Mouse (Mus musculus) layer of hippocampus, adult 9-10 months (tissue): ENCODE results near the gene Slitrk2.

ENCODE experiments used
- DNase-seq: peaks from one replicate; pipeline ENCODE4 v3.0.0; 2022; ENCODE audit warnings: low spot score

The Slitrk2 gene

DNA sequence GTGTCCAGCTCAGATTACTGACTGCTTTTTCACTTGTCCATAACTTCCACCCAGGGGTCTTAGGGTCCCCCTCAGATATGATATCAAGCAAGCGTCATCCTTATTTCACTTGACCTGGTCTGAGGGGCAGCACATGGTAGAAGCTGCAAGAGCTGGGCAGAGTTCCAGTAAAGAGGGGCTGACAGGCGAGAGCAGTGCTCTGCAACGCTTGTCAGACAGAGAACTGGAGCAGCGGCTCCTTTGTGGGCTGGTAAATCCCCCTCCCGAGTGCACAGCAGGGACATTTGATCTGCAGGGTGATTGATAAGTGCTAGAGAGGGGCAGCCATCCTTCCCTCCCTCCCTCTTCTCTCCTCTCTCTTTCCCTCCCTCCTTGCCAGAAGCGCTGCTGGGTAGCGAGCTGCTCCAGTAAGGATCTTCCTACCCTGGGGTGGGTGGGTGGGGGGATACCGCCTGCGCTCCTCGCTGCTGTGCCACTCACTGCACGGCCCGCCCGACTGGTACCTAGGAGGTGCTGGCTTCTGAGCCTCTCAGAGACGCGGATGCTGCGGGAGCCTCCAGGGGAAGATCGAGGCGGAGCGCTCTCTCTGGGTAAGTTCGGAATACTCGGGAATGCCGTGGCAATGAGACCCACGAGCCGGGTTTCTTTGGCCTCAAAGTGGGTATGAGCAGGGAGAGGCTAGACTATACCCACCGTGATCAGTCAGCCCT, at the start of gene Slitrk2:
Slitrk2 (plus strand) TSS at position 408 of the 710 bp plus-strand sequence.
- no peak for DNase-seq

DNA sequence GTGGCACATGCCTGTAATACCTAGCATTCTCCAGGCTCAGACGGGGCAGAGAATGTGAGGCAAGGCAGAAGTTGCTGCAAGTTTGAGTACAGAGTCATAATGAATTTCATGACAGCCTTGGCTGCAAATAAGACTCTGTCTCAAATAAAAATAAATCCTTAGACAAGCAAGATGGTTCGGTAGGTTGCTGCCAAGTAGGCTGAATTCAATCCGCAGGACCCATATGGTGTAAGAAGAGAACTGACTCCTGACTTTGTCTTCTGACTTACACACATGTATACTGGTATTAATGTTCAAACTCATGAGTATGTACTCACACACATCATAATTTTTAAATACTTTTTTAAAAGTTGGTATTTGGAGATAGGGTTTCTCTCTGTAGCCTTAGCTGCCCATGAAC, 43.6 kb upstream of the Slitrk2 start:
- DNase-seq: no peak

DNA sequence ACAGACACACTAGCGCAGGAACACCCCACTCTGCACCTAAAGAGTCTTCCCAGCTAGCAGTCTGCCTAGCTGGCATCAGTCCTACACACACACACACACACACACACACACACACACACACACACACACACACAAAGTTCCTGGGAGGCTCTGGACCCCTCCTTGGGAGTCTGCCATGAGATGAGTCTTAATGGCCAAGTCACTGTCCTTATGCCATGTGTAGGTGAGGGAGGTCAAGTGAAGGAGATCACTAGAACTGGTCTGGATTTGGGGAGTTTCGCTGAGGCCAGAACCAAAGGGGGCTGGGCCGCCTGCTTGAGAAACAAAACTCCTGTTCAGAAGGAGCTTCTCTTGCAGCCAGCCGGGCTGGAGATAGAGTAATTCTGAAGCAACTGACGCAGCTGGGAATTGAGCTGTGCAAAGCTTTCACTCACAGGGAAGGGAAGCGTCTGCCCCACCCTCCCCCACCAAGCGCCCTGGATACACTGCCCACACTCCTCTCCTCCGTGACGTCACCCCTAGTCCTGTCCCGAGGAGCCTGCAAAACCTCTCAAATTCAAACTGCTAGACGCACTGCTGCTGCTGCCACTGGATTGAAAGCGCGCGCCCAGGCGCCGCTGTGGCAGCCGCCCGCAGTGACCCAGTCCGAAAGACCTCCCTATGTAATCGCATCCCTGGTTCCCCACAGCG, 3.5 kb downstream of the Slitrk2 start:
- no peak for DNase-seq

DNA sequence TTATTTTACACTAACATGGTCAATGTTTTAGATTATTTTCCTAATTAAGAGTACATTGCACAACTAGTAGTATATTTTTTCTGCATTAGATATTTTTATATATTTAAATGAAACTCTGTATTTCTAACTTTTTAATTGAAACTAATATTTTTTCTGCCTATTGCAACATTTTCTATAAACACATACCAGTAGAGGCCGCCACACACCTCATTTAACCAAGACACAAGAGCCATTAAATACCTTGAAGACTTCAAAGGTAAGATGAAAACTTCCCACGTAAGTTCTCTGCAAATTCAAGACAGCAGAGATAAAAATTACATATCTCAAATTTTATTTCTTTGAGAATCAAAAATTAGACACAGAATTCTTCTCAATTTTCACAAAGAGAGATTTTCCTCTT, 8.2 kb downstream of the Slitrk2 start:
- DNase-seq: no peak

DNA sequence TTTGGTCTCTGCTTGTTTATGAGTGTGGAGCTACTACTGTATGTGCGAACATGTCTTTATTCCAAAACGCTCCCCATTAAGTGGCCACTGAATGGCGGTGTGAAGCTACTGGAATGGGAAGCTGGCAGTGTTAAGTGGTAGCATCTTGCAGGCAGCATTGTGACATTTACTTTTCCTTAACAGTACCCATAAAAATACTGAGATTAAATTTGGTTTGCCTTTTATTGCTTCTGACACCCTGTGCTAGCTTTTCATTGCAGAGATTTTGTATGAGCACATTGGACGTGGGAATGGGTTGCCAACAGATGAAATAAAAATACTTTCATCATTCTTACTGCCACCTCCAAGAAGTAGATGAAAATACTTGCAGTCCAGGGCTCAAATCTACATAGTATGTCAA, 27.8 kb downstream of the Slitrk2 start:
- DNase-seq: no peak

DNA sequence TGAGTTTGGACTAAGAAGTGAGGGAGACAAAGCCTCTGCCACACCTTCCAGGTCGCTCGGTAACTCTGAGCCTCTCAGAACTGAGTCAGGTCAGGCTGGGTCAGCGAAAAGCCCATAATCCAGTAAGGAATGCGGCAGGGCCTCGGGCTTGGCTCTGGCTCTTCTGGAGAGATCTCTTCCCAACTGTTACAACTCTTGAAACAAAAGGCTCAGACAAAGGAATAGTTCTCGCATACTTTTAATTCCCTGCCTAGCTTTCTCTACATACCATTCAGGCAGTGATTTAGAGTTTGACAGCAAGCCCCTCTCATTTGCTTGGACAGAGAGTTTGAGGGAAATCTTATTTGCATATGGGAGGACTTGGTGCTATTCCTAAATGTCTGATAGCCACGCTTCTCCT, 29.5 kb downstream of the Slitrk2 start:
- no peak for DNase-seq
